14 mouse cellular contexts compared by ENCODE assay signal in genomic region chr10:85242701-85243100, GRCm38 (mm10).
"Had no signal": no experiment of that assay in that cellular context is flagged by ENCODE, and none has a peak within 500 bp of the region (broad histone marks: within the 10 kb centered on the region; RNA-seq: fewer than 3 reads in every experiment).

No protein-coding gene starts in this region.

- H3K36me3 ChIP-seq: kidney, embryonic 15.5 days; limb, embryonic 15.5 days; liver, embryonic 12.5 days; midbrain, embryonic 10.5 days; midbrain, embryonic 15.5 days; neural tube, embryonic 12.5 days had no signal

- H3K9ac ChIP-seq: kidney, embryonic 15.5 days; limb, embryonic 15.5 days; liver, embryonic 12.5 days; lung, embryonic 14.5 days; midbrain, embryonic 15.5 days; neural tube, embryonic 12.5 days had no signal

- H3K4me1 ChIP-seq: kidney, embryonic 15.5 days; limb, embryonic 15.5 days; liver, embryonic 12.5 days; midbrain, embryonic 10.5 days; midbrain, embryonic 15.5 days; neural tube, embryonic 12.5 days had no signal

- H3K27me3 ChIP-seq: kidney, embryonic 15.5 days; limb, embryonic 15.5 days; liver, embryonic 12.5 days; midbrain, embryonic 15.5 days; neural tube, embryonic 12.5 days had no signal

- ATAC-seq: liver, embryonic 12.5 days; midbrain, embryonic 15.5 days had no signal

- H3K4me3 ChIP-seq: kidney, embryonic 15.5 days; limb, embryonic 15.5 days; liver, embryonic 12.5 days; midbrain, embryonic 10.5 days; midbrain, embryonic 15.5 days; neural tube, embryonic 12.5 days had no signal

- H3K4me2 ChIP-seq: kidney, embryonic 15.5 days; limb, embryonic 15.5 days; liver, embryonic 12.5 days; lung, embryonic 14.5 days; midbrain, embryonic 15.5 days; neural tube, embryonic 12.5 days had no signal

- DNase-seq: kidney, postnatal 25 days; layer of hippocampus, postnatal 36 days; lung, embryonic 14.5 days; lung, postnatal 10 days; lung, postnatal 4 days; retina, postnatal 1 day; right cerebral cortex, postnatal 14 days; thymus, postnatal 36 days had no signal

- H3K27ac ChIP-seq: kidney, embryonic 15.5 days; limb, embryonic 15.5 days; liver, embryonic 12.5 days; midbrain, embryonic 10.5 days; midbrain, embryonic 15.5 days; neural tube, embryonic 12.5 days had no signal

- H3K9me3 ChIP-seq: kidney, embryonic 15.5 days; limb, embryonic 15.5 days; liver, embryonic 12.5 days; midbrain, embryonic 10.5 days; midbrain, embryonic 15.5 days; neural tube, embryonic 12.5 days had no signal
